Mouse (Mus musculus): ENCODE results near the gene Leap2.
A peak's percentile ranks its signal among the peaks of the same experiment; 100 is the strongest.
"Not testable (repeated sequence)": the region's sequence is repeated elsewhere in the genome, so short reads cannot be mapped to it uniquely, and the experiment has no call there.

The Leap2 gene

GRCm38 (mm10) chr11:53436338-53436737 lies 13.4 kb upstream of the Leap2 start:
- no peak for DNase-seq

GRCm38 (mm10) chr11:53435504-53435903 lies 12.5 kb upstream of the Leap2 start:
- DNase-seq: no peak

GRCm38 (mm10) chr11:53433057-53433456 lies 10.1 kb upstream of the Leap2 start:
- no peak for DNase-seq

- DNase-seq: no peak
Observed at GRCm38 (mm10) chr11:53431347-53432056, 8.5 kb upstream of the Leap2 start.

- peak; percentile 100 for DNase-seq
Observed at GRCm38 (mm10) chr11:53430670-53431346, 7.8 kb upstream of the Leap2 start, which contains the start of the genes Uqcrq and Gdf9. Gene Uqcrq (minus strand): TSS chr11:53430831. Gene Gdf9 (plus strand): TSS chr11:53431023.

- no peak for DNase-seq
Observed at GRCm38 (mm10) chr11:53430300-53430669, 7.3 kb upstream of the Leap2 start.

- DNase-seq: no peak
Observed at GRCm38 (mm10) chr11:53429182-53429581, 6.2 kb upstream of the Leap2 start.

- no peak for DNase-seq
Observed at GRCm38 (mm10) chr11:53428716-53429057, 5.7 kb upstream of the Leap2 start.

GRCm38 (mm10) chr11:53427993-53428715 lies 5.2 kb upstream of the Leap2 start:
- DNase-seq: no peak

- not testable (repeated sequence) for DNase-seq
Observed at GRCm38 (mm10) chr11:53426914-53427313, 3.9 kb upstream of the Leap2 start.

GRCm38 (mm10) chr11:53425711-53426255 lies 2.8 kb upstream of the Leap2 start:
- no peak for DNase-seq

GRCm38 (mm10) chr11:53425251-53425650 lies 2.3 kb upstream of the Leap2 start:
- no peak for DNase-seq

- no peak for DNase-seq
Observed at GRCm38 (mm10) chr11:53424826-53425225, 1.9 kb upstream of the Leap2 start.

GRCm38 (mm10) chr11:53418048-53418447 lies 4.9 kb downstream of the Leap2 start:
- no peak for DNase-seq

- DNase-seq: no peak
Observed at GRCm38 (mm10) chr11:53413871-53414270, 9.1 kb downstream of the Leap2 start.

GRCm38 (mm10) chr11:53411738-53412137 lies 11.2 kb downstream of the Leap2 start:
- no peak for DNase-seq

GRCm38 (mm10) chr11:53403638-53404037 lies 19.3 kb downstream of the Leap2 start:
- no peak for DNase-seq

- no peak for DNase-seq
Observed at GRCm38 (mm10) chr11:53393856-53394255, 29.1 kb downstream of the Leap2 start.

GRCm38 (mm10) chr11:53383758-53384428 lies 39.1 kb downstream of the Leap2 start:
- DNase-seq: no peak

GRCm38 (mm10) chr11:53378918-53379317 lies 44.1 kb downstream of the Leap2 start:
- no peak for DNase-seq

Data from kidney, adult 11 months (tissue).